Mouse (Mus musculus) midbrain, embryonic 13.5 days (tissue): Measurements from ENCODE around the gene Epha10. TPM values are rescaled to one million over a fixed set of nuclear protein-coding genes. Genes with fewer than 3 reads are reported as not detected.
A peak's percentile ranks its signal among the peaks of the same experiment; 100 is the strongest.
"Not testable (repeated sequence)": the region's sequence is repeated elsewhere in the genome, so short reads cannot be mapped to it uniquely, and the experiment has no call there.

Experiments used
- ATAC-seq: fragments of 200-750 bp; cut with Nextera tagmentation; 2 replicates; pipeline ENCODE4 v1.8.0; 2017; ENCODE audit warnings: mild to moderate bottlenecking, moderate TSS enrichment, moderate library complexity
- H3K27ac ChIP-seq: fragments of 300-500 bp; sonication (generic); 2 replicates; pipeline ENCODE4 v1.5.1; 2015; ENCODE audit warnings: inconsistent platforms, mild to moderate bottlenecking, moderate library complexity
- H3K27me3 ChIP-seq: fragments of 300-500 bp; sonication (generic); 2 replicates; pipeline ENCODE4 v1.6.1; 2015; ENCODE audit warnings: mild to moderate bottlenecking, inconsistent platforms
- H3K36me3 ChIP-seq: fragments of 300-500 bp; sonication (generic); 2 replicates; pipeline ENCODE4 v1.6.1; 2015; ENCODE audit warnings: mild to moderate bottlenecking, inconsistent platforms
- H3K4me1 ChIP-seq: fragments of 300-500 bp; sonication (generic); replicated peaks from 2 replicates; pipeline ENCODE4 v1.6.1; 2015; ENCODE audit warnings: inconsistent platforms
- H3K4me2 ChIP-seq: fragments of 300-500 bp; sonication (generic); replicated peaks from 2 replicates; pipeline ENCODE4 v1.6.1; 2015; ENCODE audit warnings: moderate library complexity, mild to moderate bottlenecking, inconsistent platforms
- H3K4me3 ChIP-seq: fragments of 300-500 bp; sonication (generic); replicated peaks from 2 replicates; pipeline ENCODE4 v1.5.1; 2015; ENCODE audit warnings: mild to moderate bottlenecking, inconsistent platforms
- H3K9ac ChIP-seq: fragments of 300-500 bp; sonication (generic); replicated peaks from 2 replicates; pipeline ENCODE4 v1.6.1; 2015; ENCODE audit warnings: mild to moderate bottlenecking, inconsistent platforms
- H3K9me3 ChIP-seq: fragments of 300-500 bp; sonication (generic); 2 replicates; pipeline ENCODE4 v1.6.1; 2016; ENCODE audit warnings: mild to moderate bottlenecking, inconsistent platforms
- WGBS: fragments of 180-500 bp; shearing (Covaris S2); methylation state at CpG from one replicate; pipeline ENCODE4 v1.1.7; 2015; 5-methylcytosine and 5-hydroxymethylcytosine counted together
- polyA plus RNA-seq: library from polyadenylated mRNA; unstranded; fragments of >200 nt; fragmentation: Nextera tagmentation; extraction: Ambion mirVana; gene quantifications from 2 replicates; pipeline ENCODE4 v1.2.1, GENCODE M21; 2015

Epha10 gene
- polyA plus RNA-seq, 1 experiment from 2014 or later = 13.4 TPM

DNA sequence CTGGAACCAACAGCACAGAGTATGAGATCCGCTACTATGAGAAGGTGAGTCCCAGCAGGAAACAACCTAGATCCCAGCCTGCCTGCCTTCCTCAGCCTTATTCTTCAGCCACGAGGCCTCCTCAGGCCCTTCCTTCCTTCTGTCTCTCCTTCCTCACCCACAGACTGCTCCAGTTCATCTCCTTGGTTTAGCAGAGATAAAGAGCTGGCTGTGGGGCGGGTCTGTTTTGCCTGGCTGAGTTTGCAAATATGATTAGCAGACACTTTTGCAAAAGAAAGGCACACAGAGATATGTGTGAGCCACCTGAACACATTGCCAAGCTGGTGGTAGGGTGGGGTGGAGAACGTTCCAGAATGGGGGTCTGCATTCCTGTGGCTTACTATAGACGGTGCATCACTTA lies 19.2 kb downstream of the Epha10 start:
- Histone ChIP-seq H3K4me1 (peaks cover 48% of the 10 kb centered on the region), H3K36me3 (0 out of 2 replicates have a peak, but pooled peaks cover 3% of the 10 kb centered on the region), H3K4me3 (no peak overlapping the region), H3K9me3 (no peaks in the 10 kb centered on the region), H3K27ac (peak overlapping the region; percentile 54; the same call in 1 of the 2 replicates), H3K4me2 (no peak overlapping the region), H3K27me3 (peaks cover 19% of the 10 kb centered on the region), H3K9ac (no peak overlapping the region; the same call in 1 of the 2 replicates)
- ATAC-seq = no peak
- WGBS = 55% methylated on average over 5 of the region's 5 CpGs

GRCm38 (mm10) chr4:124905417-124905816 lies 24.7 kb downstream of the Epha10 start:
- ATAC-seq = no peak
- H3K9me3 ChIP-seq = no peaks in the 10 kb centered on the region
- 78% methylated on average over 4 of the region's 4 CpGs for WGBS
- peaks cover 39% of the 10 kb centered on the region for H3K4me1 ChIP-seq
- no peak overlapping the region for H3K9ac ChIP-seq
- H3K36me3 ChIP-seq = 0 out of 2 replicates have a peak, but pooled peaks cover 3% of the 10 kb centered on the region
- H3K27me3 ChIP-seq = no peaks in the 10 kb centered on the region
- H3K4me3 ChIP-seq = no peak overlapping the region
- H3K4me2 ChIP-seq = no peak overlapping the region
- peak overlapping the region; percentile 94 for H3K27ac ChIP-seq

GRCm38 (mm10) chr4:124905971-124906822 lies 25.5 kb downstream of the Epha10 start:
- Histone ChIP-seq H3K27me3 (no peaks in the 10 kb centered on the region), H3K4me1 (peaks cover 39% of the 10 kb centered on the region), H3K9ac (peak overlapping the region; percentile 48; the same call in 1 of the 2 replicates), H3K9me3 (no peaks in the 10 kb centered on the region), H3K4me2 (peak overlapping the region; percentile 38), H3K36me3 (0 out of 2 replicates have a peak, but pooled peaks cover 3% of the 10 kb centered on the region), H3K27ac (peak overlapping the region; percentile 94), H3K4me3 (peak overlapping the region; percentile 19)
- ATAC-seq = peak; percentile 92
- 4% methylated on average over 21 of the region's 21 CpGs for WGBS

GRCm38 (mm10) chr4:124928102-124928501 lies 47.4 kb downstream of the Epha10 start:
- Histone ChIP-seq H3K27me3 (no peaks in the 10 kb centered on the region), H3K36me3 (peaks cover 55% of the 10 kb centered on the region), H3K9me3 (no peaks in the 10 kb centered on the region), H3K4me3 (no peak overlapping the region), H3K27ac (no peak overlapping the region), H3K4me2 (no peak overlapping the region), H3K9ac (no peak overlapping the region), H3K4me1 (no peaks in the 10 kb centered on the region)
- no peak for ATAC-seq
- WGBS = 88% methylated on average over 5 of the region's 5 CpGs

DNA sequence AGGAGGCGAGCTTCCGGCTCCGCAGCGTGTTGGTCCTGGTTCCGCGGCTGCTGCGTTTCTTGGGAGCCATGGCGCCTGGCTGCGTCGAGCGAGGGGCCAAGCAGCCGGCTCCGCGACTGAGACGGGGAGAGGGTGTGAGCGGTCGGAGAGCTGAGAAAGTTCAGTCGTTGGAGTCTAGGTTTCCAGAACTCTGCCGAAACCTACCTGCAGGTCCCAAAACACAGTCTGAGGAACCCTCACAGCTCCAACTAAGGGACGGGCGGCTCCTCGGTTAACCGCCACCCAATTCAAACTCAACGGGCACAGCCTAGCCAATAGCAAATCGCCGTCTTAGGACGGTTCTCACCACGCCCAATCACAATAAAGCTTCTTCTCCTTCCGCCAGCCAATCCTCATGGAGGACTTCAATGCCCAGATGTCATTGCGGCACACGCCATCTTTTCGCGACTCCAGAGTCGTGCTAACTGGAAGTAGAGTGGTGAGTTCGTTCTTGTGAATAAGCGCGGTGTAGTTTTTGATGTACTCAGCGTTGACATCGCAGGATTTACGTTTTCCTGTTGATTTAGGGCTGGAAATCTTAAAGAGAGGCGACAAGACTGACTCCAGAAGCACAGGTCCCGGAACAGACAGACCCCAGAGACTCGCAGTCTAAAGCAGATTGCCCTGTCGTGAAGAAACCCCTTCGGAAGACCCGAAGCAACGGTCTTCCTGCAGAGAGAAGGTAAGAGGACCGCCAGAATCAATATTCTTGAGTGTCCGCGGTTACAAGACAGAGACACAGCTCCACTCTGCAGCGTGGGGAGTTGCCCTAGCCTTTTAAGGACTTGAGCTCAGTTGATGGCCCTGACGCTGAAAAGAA lies 56.1 kb downstream of the Epha10 start, which contains the start of gene 9930104L06Rik:
TSS of gene 9930104L06Rik (plus strand) at position 436 of the 859 bp plus-strand sequence.
- Histone ChIP-seq H3K4me2 (peak within 1 kb of the TSS; percentile 90), H3K36me3 (peaks cover 30% of the 10 kb centered on the region), H3K9ac (peak within 1 kb of the TSS; percentile 80), H3K9me3 (no peaks in the 10 kb centered on the region), H3K4me1 (peaks cover 23% of the 10 kb centered on the region), H3K27ac (no peak within 1 kb of the TSS), H3K27me3 (no peaks in the 10 kb centered on the region), H3K4me3 (peak within 1 kb of the TSS; percentile 84)
- peak; percentile 100 for ATAC-seq
- WGBS = under 1% methylated on average over 52 of the region's 52 CpGs

- H3K9me3 ChIP-seq, H3K9ac ChIP-seq, ATAC-seq, H3K27me3 ChIP-seq, H3K27ac ChIP-seq, H3K4me3 ChIP-seq: not testable (repeated sequence)
- H3K36me3 ChIP-seq = peaks cover 39% of the 10 kb centered on the region
- 94% methylated on average over 4 of the region's 4 CpGs for WGBS
- peak within 1 kb of the TSS; percentile 90; the same call in 1 of the 2 replicates for H3K4me2 ChIP-seq
- peaks cover 23% of the 10 kb centered on the region for H3K4me1 ChIP-seq
Observed at GRCm38 (mm10) chr4:124939211-124939610, 58.5 kb downstream of the Epha10 start, which contains the start of gene Cdca8. TSS of gene Cdca8 (minus strand) at chr4:124939311.

DNA sequence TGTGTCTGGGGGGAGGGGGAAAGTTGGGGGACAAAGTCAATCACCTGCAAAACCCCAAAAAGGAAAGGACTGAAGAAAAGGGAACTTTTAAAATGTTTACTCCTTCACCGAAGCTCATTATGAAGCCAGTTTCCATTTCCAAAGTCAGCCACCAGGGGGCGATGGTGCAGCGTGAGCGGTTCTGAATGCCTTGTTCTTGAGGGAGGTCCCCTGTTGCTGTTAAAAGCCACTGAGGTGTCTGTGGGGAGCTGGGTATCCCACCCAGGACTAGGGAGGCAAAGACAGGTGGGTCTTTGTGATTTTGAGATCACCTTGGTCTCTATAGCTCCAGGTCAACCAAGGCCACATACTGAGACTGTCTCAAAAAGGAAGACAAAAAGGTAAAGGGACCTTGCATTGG lies 62.3 kb downstream of the Epha10 start:
- Histone ChIP-seq H3K9me3 (no peaks in the 10 kb centered on the region), H3K9ac (no peak overlapping the region), H3K4me3 (no peak overlapping the region), H3K27me3 (no peaks in the 10 kb centered on the region), H3K27ac (no peak overlapping the region), H3K4me2 (no peak overlapping the region), H3K4me1 (peaks cover 2% of the 10 kb centered on the region; the same call in 1 of the 2 replicates), H3K36me3 (peaks cover 39% of the 10 kb centered on the region)
- no peak for ATAC-seq
- WGBS = 9% methylated on average over 4 of the region's 4 CpGs

GRCm38 (mm10) chr4:124943781-124944180 lies 63.1 kb downstream of the Epha10 start:
- Histone ChIP-seq H3K9me3 (no peaks in the 10 kb centered on the region), H3K4me1 (no peaks in the 10 kb centered on the region), H3K27me3 (no peaks in the 10 kb centered on the region), H3K4me2 (no peak overlapping the region), H3K27ac (no peak overlapping the region), H3K9ac (no peak overlapping the region), H3K4me3 (no peak overlapping the region), H3K36me3 (peaks cover 34% of the 10 kb centered on the region)
- ATAC-seq = no peak
- WGBS = 84% methylated on average over 5 of the region's 5 CpGs

GRCm38 (mm10) chr4:124944961-124945360 lies 64.3 kb downstream of the Epha10 start:
- no peaks in the 10 kb centered on the region for H3K27me3 ChIP-seq

GRCm38 (mm10) chr4:124949488-124949887 lies 68.8 kb downstream of the Epha10 start:
- Histone ChIP-seq H3K4me1 (no peaks in the 10 kb centered on the region), H3K4me3 (no peak overlapping the region), H3K36me3 (no peaks in the 10 kb centered on the region), H3K4me2 (no peak overlapping the region), H3K27ac (no peak overlapping the region), H3K9ac (no peak overlapping the region), H3K9me3 (no peaks in the 10 kb centered on the region), H3K27me3 (no peaks in the 10 kb centered on the region)
- no peak for ATAC-seq
- 89% methylated on average over 3 of the region's 3 CpGs for WGBS

More at GRCm38 (mm10) chr4:124944961-124945360, 64.3 kb downstream of the Epha10 start:
- Histone ChIP-seq H3K36me3 (peaks cover 25% of the 10 kb centered on the region), H3K4me3 (no peak overlapping the region), H3K9ac (no peak overlapping the region), H3K4me2 (no peak overlapping the region), H3K27ac (no peak overlapping the region), H3K4me1 (no peaks in the 10 kb centered on the region), H3K9me3 (no peaks in the 10 kb centered on the region)
- no peak for ATAC-seq
- 61% methylated on average over 2 of the region's 2 CpGs for WGBS

GRCm38 (mm10) chr4:124950181-124951035 lies 69.7 kb downstream of the Epha10 start:
- no peak overlapping the region for H3K9ac ChIP-seq
- no peak overlapping the region for H3K27ac ChIP-seq
- H3K4me2 ChIP-seq = no peak overlapping the region
- H3K9me3 ChIP-seq = no peaks in the 10 kb centered on the region
- no peak overlapping the region for H3K4me3 ChIP-seq
- no peaks in the 10 kb centered on the region for H3K36me3 ChIP-seq
- H3K4me1 ChIP-seq = no peaks in the 10 kb centered on the region
- ATAC-seq = no peak
- no peaks in the 10 kb centered on the region for H3K27me3 ChIP-seq
- 87% methylated on average over 21 of the region's 21 CpGs for WGBS
